Mouse (Mus musculus): ENCODE measurements at regions not wholly inside any gene's neighbourhood (a gene's known extent, or its start where the extent isn't known, plus 50 kb on each side); places are given as distances from the start of the nearest gene placed in this dataset.

- no peak for DNase-seq (ENCODE audit: low read depth)
Measured at GRCm38 (mm10) chr16:5306588-5307248, 50.9 kb upstream of the Eef2kmt start.
